Mouse (Mus musculus): ENCODE measurements around the gene Adgrf3. TPM values are rescaled to one million over a fixed set of nuclear protein-coding genes. Genes with fewer than 3 reads are reported as not detected.

Adgrf3 gene
- 0.03 and 0.11 TPM in 2 replicates for polyA plus RNA-seq (2012)

GRCm38 (mm10) chr5:30205493-30205892 is at the start of gene Adgrf3:
TSS of gene Adgrf3 (minus strand) at chr5:30205722.

DNA sequence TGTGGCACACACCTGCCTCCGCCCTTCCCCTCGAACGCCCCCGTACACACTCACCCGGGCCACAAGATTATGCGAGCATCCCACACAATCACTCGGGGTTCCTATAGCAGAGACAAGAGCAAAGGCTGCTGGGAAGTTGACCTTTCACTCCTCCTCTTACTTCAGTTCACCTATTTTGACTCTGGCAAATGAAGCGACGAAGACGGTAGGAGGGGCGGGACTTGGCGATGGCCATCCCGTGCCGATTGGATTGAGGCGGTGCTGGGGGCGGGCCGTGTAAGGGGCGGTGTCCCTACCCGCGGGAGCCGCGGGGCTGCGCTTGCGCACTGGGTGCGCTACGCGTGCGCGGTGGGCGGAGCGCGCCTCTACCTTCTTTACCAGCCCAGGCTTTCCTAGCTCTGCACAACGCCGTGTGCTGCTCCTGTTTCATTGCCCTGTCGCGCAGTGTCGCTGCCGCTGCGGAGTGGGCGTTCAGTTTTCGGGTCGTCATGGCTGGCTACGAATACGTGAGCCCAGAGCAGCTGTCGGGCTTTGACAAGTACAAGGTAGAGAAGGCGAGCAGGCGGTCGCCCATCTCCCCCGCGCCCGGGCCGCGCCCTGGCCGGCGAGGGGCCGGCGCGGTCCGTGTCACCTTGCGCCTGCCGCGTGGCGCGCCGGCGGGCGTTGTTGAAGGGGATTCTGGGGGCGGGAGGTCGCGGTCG is 26.9 kb upstream of the Adgrf3 start, which contains the start of gene Selenoi:
Selenoi (plus strand) TSS at position 311 of the 701 bp plus-strand sequence.

DNA sequence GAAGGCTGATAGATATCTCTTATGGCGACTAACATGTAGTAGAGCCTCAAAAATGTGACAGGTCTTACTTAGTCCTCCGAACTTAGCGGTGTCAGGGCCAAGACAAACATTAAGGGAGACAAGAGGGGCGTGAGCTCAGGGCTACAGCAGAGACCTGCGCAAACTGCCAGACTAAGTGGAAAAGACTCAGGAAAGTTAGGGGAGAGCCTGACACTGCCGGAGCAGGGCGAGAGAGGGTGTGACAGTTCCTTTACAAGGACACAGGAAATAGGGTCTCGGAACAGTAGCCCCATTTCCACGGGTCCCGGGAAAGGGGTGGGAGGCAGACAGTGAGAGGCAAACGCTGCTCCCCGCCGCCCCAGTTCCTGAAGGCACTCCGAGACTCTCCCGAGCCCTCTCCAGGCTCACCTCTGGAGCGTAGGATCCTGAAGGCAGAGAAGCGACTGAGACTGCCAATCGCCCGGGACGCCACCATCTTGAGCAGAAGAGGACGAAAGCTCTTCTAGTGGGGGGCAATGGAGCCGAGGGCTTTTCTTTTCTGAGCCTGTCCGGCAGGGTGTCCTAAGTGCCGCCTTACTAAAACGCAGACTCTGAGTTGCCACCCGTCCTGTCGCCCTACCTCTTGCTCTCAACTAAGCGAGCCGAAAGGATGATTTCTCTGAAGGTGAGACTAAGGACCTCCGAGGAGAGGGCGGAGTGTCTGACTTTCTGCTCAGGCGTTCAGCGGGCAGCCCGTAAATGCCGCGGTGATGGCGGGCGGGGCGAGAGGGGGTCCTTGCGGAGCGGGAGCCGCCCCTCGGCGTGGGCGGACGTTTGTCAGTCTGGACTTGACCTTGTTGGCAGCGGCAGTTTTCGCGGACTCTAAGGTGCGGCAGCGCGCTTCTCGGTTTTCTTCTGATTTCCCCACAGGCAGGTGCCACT is 50.8 kb downstream of the Adgrf3 start, which contains the start of the genes Hadha and Hadhb:
Hadha (minus strand) TSS at position 689 of the 921 bp plus-strand sequence.
Hadhb (plus strand) TSS at position 775 of the 921 bp plus-strand sequence.

Other genes with a start within 250 kb of the Adgrf3 start
- 0.17 TPM in 1 of 2 replicates, not detected in the other for gene Il6, start 192.6 kb downstream of the Adgrf3 start, polyA plus RNA-seq (2012)
- gene Tyms, start 132.1 kb downstream of the Adgrf3 start, polyA plus RNA-seq (2012) = 19.0 and 26.2 TPM in 2 replicates
- 0.02 and 0.15 TPM in 2 replicates for gene Garem2, start 100.6 kb downstream of the Adgrf3 start, polyA plus RNA-seq (2012)
- gene 3110082J24Rik, start 99.6 kb downstream of the Adgrf3 start, polyA plus RNA-seq (2012) = not detected in 2 replicates
- gene Hadha, start 50.6 kb downstream of the Adgrf3 start, polyA plus RNA-seq (2012) = 36.5 and 39.9 TPM in 2 replicates
- gene Hadhb, start 50.5 kb downstream of the Adgrf3 start, polyA plus RNA-seq (2012) = 33.1 and 37.9 TPM in 2 replicates
- gene Selenoi, start 26.9 kb upstream of the Adgrf3 start, polyA plus RNA-seq (2012) = 0.73 and 1.8 TPM in 2 replicates
- 0.03 TPM in 1 of 2 replicates, not detected in the other for gene Drc1, start 75.7 kb upstream of the Adgrf3 start, polyA plus RNA-seq (2012)